ENCODE assay signal across 8 mouse cellular contexts in genomic region chr11:109425392-109426271, GRCm38 (mm10). TPM values are rescaled to one million over a fixed set of nuclear protein-coding genes. Genes with fewer than 3 reads are reported as not detected.
DNase-seq lines count a peak whose midpoint lies in the region; ATAC-seq and TF ChIP-seq lines count a peak whose summit lies in the region.

Gene Amz2, plus strand, starts transcription at chr11:109425946.

- peaks cover 9% of the 10 kb centered on the region for H3K4me1 ChIP-seq in embryonic facial prominence, embryonic 13.5 days
- no peaks in the 10 kb centered on the region for H3K4me1 ChIP-seq in kidney, adult 2 months (ENCODE audit: control insufficient read depth, insufficient read depth, low read length)
- peaks cover 5% of the 10 kb centered on the region; the same call in 1 of the 2 replicates for H3K4me1 ChIP-seq in limb, embryonic 12.5 days (replicated peaks)
- peaks cover 9% of the 10 kb centered on the region for H3K4me1 ChIP-seq in midbrain, embryonic 15.5 days
- peaks cover 14% of the 10 kb centered on the region; the same call in 1 of the 2 replicates for H3K4me1 ChIP-seq in spleen, adult 2 months (ENCODE audit: control insufficient read depth, insufficient read depth, insufficient read length)

- H3K36me3 ChIP-seq in embryonic facial prominence, embryonic 13.5 days = peaks cover 21% of the 10 kb centered on the region
- H3K36me3 ChIP-seq in kidney, adult 2 months (ENCODE audit: control insufficient read depth, insufficient read depth, low read length) = no peaks in the 10 kb centered on the region; the same call in 1 of the 2 replicates
- H3K36me3 ChIP-seq in limb, embryonic 12.5 days = peaks cover 25% of the 10 kb centered on the region
- H3K36me3 ChIP-seq in midbrain, embryonic 15.5 days (replicated peaks) = no peaks in the 10 kb centered on the region
- peaks cover 7% of the 10 kb centered on the region for H3K36me3 ChIP-seq in spleen, adult 2 months (ENCODE audit: control insufficient read depth, insufficient read depth, low read length)

- TF ChIP-seq CTCF in kidney, adult 2 months (conservative IDR thresholded peaks at IDR 0.05; ENCODE audit: insufficient read depth, insufficient read length, low read depth, low read length) = peak; percentile 88
- peak; percentile 92 for TF ChIP-seq CTCF in spleen, adult 2 months (IDR thresholded peaks at IDR 0.05; ENCODE audit: extremely low read depth, insufficient read depth, insufficient read length, insufficient replicate concordance)

- H3K27me3 ChIP-seq in embryonic facial prominence, embryonic 13.5 days = no peaks in the 10 kb centered on the region
- H3K27me3 ChIP-seq in kidney, adult 2 months (replicated peaks; ENCODE audit: control insufficient read depth, insufficient read depth, low read length) = no peaks in the 10 kb centered on the region
- H3K27me3 ChIP-seq in limb, embryonic 12.5 days = no peaks in the 10 kb centered on the region
- H3K27me3 ChIP-seq in midbrain, embryonic 15.5 days (replicated peaks) = no peaks in the 10 kb centered on the region
- H3K27me3 ChIP-seq in spleen, adult 2 months (ENCODE audit: control insufficient read depth, insufficient read depth, low read length) = no peaks in the 10 kb centered on the region

- H3K9ac ChIP-seq in embryonic facial prominence, embryonic 13.5 days = peak within 1 kb of the TSS; percentile 83
- peak within 1 kb of the TSS; percentile 73 for H3K9ac ChIP-seq in limb, embryonic 12.5 days (replicated peaks)
- peak within 1 kb of the TSS; percentile 49 for H3K9ac ChIP-seq in midbrain, embryonic 15.5 days

- DNase-seq in 3134 (ENCODE audit: extremely low read depth, insufficient read length, low spot score) = peak; percentile 100
- peak; percentile 99 for DNase-seq in adrenal gland, postnatal 36 days
- peak; percentile 99 to 100 for DNase-seq in heart, adult 18-20 months
- peak; percentile 99 for DNase-seq in kidney, adult 2 months
- DNase-seq in spleen, adult 2 months (ENCODE audit: low read depth in 1 of 2, low spot score in 2 of 2) = peak; percentile 98 to 99

- peak; percentile 94 for ATAC-seq in embryonic facial prominence, embryonic 13.5 days (ENCODE audit: insufficient number of reproducible peaks, insufficient read depth, low FRiP score, low TSS enrichment, low read depth)
- ATAC-seq in limb, embryonic 12.5 days (ENCODE audit: insufficient number of reproducible peaks, insufficient read depth, low FRiP score, low TSS enrichment, low read depth) = peak; percentile 96
- peak; percentile 96 for ATAC-seq in midbrain, embryonic 15.5 days (replicated peaks)

- peak within 1 kb of the TSS; percentile 70 for H3K4me3 ChIP-seq in embryonic facial prominence, embryonic 13.5 days
- peak within 1 kb of the TSS; percentile 78 for H3K4me3 ChIP-seq in kidney, adult 2 months (ENCODE audit: insufficient read depth, low read depth, low read length)
- peak within 1 kb of the TSS; percentile 64 for H3K4me3 ChIP-seq in limb, embryonic 12.5 days (replicated peaks)
- H3K4me3 ChIP-seq in midbrain, embryonic 15.5 days = peak within 1 kb of the TSS; percentile 48
- peak within 1 kb of the TSS; percentile 58 for H3K4me3 ChIP-seq in spleen, adult 2 months (ENCODE audit: extremely low read depth, insufficient read depth, insufficient read length)

- peak; percentile 75 for TF ChIP-seq POLR2A in kidney, adult 2 months (IDR thresholded peaks at IDR 0.05; ENCODE audit: low read depth, low read length)
- peak; percentile 26 for TF ChIP-seq POLR2A in spleen, adult 2 months (IDR thresholded peaks at IDR 0.05; ENCODE audit: low read depth, low read length)

- WGBS in embryonic facial prominence, embryonic 13.5 days = under 1% methylated on average over 65 of the region's 65 CpGs
- under 1% methylated on average over 65 of the region's 65 CpGs for WGBS in kidney, adult 2 months
- under 1% methylated on average over 65 of the region's 65 CpGs for WGBS in limb, embryonic 12.5 days
- under 1% methylated on average over 65 of the region's 65 CpGs for WGBS in midbrain, embryonic 15.5 days
- WGBS in spleen, adult 2 months = under 1% methylated on average over 65 of the region's 65 CpGs

- no peaks in the 10 kb centered on the region for H3K9me3 ChIP-seq in embryonic facial prominence, embryonic 13.5 days
- no peaks in the 10 kb centered on the region for H3K9me3 ChIP-seq in limb, embryonic 12.5 days
- H3K9me3 ChIP-seq in midbrain, embryonic 15.5 days = no peaks in the 10 kb centered on the region

- peak within 1 kb of the TSS; percentile 77 for H3K27ac ChIP-seq in embryonic facial prominence, embryonic 13.5 days
- peak within 1 kb of the TSS; percentile 72 for H3K27ac ChIP-seq in kidney, adult 2 months (ENCODE audit: insufficient read depth, low read depth, low read length)
- H3K27ac ChIP-seq in limb, embryonic 12.5 days = peak within 1 kb of the TSS; percentile 82
- H3K27ac ChIP-seq in midbrain, embryonic 15.5 days = peak within 1 kb of the TSS; percentile 75
- H3K27ac ChIP-seq in spleen, adult 2 months (ENCODE audit: insufficient read depth, low read length) = peak within 1 kb of the TSS; percentile 87

- H3K4me2 ChIP-seq in embryonic facial prominence, embryonic 13.5 days = peak within 1 kb of the TSS; percentile 66
- H3K4me2 ChIP-seq in limb, embryonic 12.5 days = peak within 1 kb of the TSS; percentile 63
- H3K4me2 ChIP-seq in midbrain, embryonic 15.5 days = peak within 1 kb of the TSS; percentile 52

RNA-seq across cellular contexts. Expression of gene Amz2, which starts in this region (rescaled TPM):
- 10 to 100 TPM; 36.7 to 49.2 TPM for total RNA-seq in adrenal gland, postnatal 36 days (2021)
- 48.4 and 53.6 TPM in 2 replicates for polyA plus RNA-seq in embryonic facial prominence, embryonic 13.5 days (2015; fragmentation: Nextera tagmentation; extraction: Ambion mirVana)
- total RNA-seq in heart, adult 18-20 months (2021) = 10 to 100 TPM; 51.9 to 53.8 TPM
- polyA plus RNA-seq in kidney, adult 2 months (2012; rRNA removed) = 42.5 and 47.2 TPM in 2 replicates
- 43.2 and 46.8 TPM in 2 replicates for polyA plus RNA-seq in limb, embryonic 12.5 days (2016; fragmentation: Nextera tagmentation; extraction: Ambion mirVana)
- polyA plus RNA-seq in midbrain, embryonic 15.5 days (2015; fragmentation: Nextera tagmentation; extraction: Ambion mirVana) = 55.3 and 56.7 TPM in 2 replicates
- 14.4 and 16.5 TPM in 2 replicates for polyA plus RNA-seq in spleen, adult 2 months (2012; rRNA removed)

Comparison
In these comparisons a context has a peak if more than half of its experiments do, and no peak if none do; other contexts are left out.
1. Peak in every context shown above with its lines: DNase-seq, ATAC-seq, H3K4me3 ChIP-seq and H3K27ac ChIP-seq.